23 mouse cellular contexts compared by ENCODE assay signal in genomic region chr6:5078009-5078408, GRCm38 (mm10).
A peak's percentile ranks its signal among the peaks of the same experiment; 100 is the strongest.
DNase-seq lines count a peak whose midpoint lies in the region; ATAC-seq and TF ChIP-seq lines count a peak whose summit lies in the region.
"Had no signal": no experiment of that assay in that cellular context is flagged by ENCODE, and none has a peak within 500 bp of the region (broad histone marks: within the 10 kb centered on the region; RNA-seq: fewer than 3 reads in every experiment).

No protein-coding gene starts in this region.

- H3K4me1 ChIP-seq in midbrain, embryonic 11.5 days (ENCODE audit: control insufficient read depth, insufficient read depth, low read length): peaks cover 16% of the 10 kb centered on the region
- peaks cover 16% of the 10 kb centered on the region for H3K4me1 ChIP-seq in midbrain, embryonic 13.5 days (replicated peaks)
- peaks cover 5% of the 10 kb centered on the region for H3K4me1 ChIP-seq in liver, postnatal 0 days (ENCODE audit: insufficient read depth)
- H3K4me1 ChIP-seq: forebrain, embryonic 15.5 days had no signal

- no peak overlapping the region for H3K4me3 ChIP-seq in midbrain, embryonic 11.5 days (ENCODE audit: low read depth, low read length)
- no peak overlapping the region for H3K4me3 ChIP-seq in midbrain, embryonic 13.5 days (replicated peaks)
- no peak overlapping the region for H3K4me3 ChIP-seq in liver, postnatal 0 days (ENCODE audit: low read depth, low read length)
- H3K4me3 ChIP-seq: erythroblast, embryonic 14.5 days; forebrain, embryonic 12.5 days; forebrain, embryonic 15.5 days; hindbrain, embryonic 10.5 days; hindbrain, embryonic 13.5 days had no signal

- H3K9me3 ChIP-seq in midbrain, embryonic 11.5 days (ENCODE audit: control insufficient read depth, low read length): no peaks in the 10 kb centered on the region
- no peaks in the 10 kb centered on the region for H3K9me3 ChIP-seq in midbrain, embryonic 13.5 days
- H3K9me3 ChIP-seq in liver, postnatal 0 days (ENCODE audit: low read length): no peaks in the 10 kb centered on the region
- H3K9me3 ChIP-seq: forebrain, embryonic 15.5 days; hindbrain, embryonic 13.5 days had no signal

- no peak for ATAC-seq in midbrain, embryonic 11.5 days (ENCODE audit: low FRiP score)
- no peak for ATAC-seq in midbrain, embryonic 13.5 days
- no peak for ATAC-seq in liver, postnatal 0 days
- ATAC-seq: forebrain, embryonic 15.5 days; hindbrain, embryonic 16.5 days; intestine, postnatal 0 days had no signal

- peak; percentile 80 for DNase-seq in heart, adult 11 months
- no peak for DNase-seq in heart, postnatal 25 days (ENCODE audit: low spot score)
- DNase-seq in midbrain, embryonic 11.5 days (ENCODE audit: low spot score, missing footprints): peak; percentile 44
- peak; percentile 4 for DNase-seq in NIH3T3 (ENCODE audit: low read depth)
- no peak for DNase-seq in kidney, postnatal 10 days
- DNase-seq in liver, postnatal 0 days: no peak
- DNase-seq: adrenal gland, adult 2 months; adrenal gland, postnatal 14 days; cerebellum, adult 11 months; cerebellum, adult 8-10 months; cerebellum, postnatal 10 days; gastrocnemius, postnatal 10 days; gastrocnemius, postnatal 36 days; heart, postnatal 36 days had no signal

- no peak overlapping the region for H3K9ac ChIP-seq in midbrain, embryonic 11.5 days (ENCODE audit: low read length)
- no peak overlapping the region for H3K9ac ChIP-seq in midbrain, embryonic 13.5 days (replicated peaks)
- H3K9ac ChIP-seq in liver, postnatal 0 days (replicated peaks): no peak overlapping the region
- H3K9ac ChIP-seq: forebrain, embryonic 12.5 days; forebrain, embryonic 15.5 days; hindbrain, embryonic 13.5 days had no signal

- no peaks in the 10 kb centered on the region for H3K27me3 ChIP-seq in midbrain, embryonic 11.5 days (ENCODE audit: control insufficient read depth, insufficient read depth, low read length)
- H3K27me3 ChIP-seq in midbrain, embryonic 13.5 days: no peaks in the 10 kb centered on the region
- H3K27me3 ChIP-seq in liver, postnatal 0 days (ENCODE audit: insufficient read depth, low read length): no peaks in the 10 kb centered on the region
- H3K27me3 ChIP-seq: forebrain, embryonic 12.5 days; forebrain, embryonic 15.5 days; hindbrain, embryonic 13.5 days had no signal

- 83% methylated on average over 2 of the region's 2 CpGs for whole genome bisulfite sequencing in midbrain, embryonic 11.5 days
- 88% methylated on average over 2 of the region's 2 CpGs for WGBS in midbrain, embryonic 13.5 days
- WGBS in liver, postnatal 0 days (ENCODE audit: insufficient replicate concordance): 81% methylated on average over 2 of the region's 2 CpGs

- TF ChIP-seq EP300 in liver, postnatal 0 days (IDR thresholded peaks at IDR 0.05; ENCODE audit: low read depth): no peak

- no peaks in the 10 kb centered on the region for H3K36me3 ChIP-seq in midbrain, embryonic 11.5 days (ENCODE audit: control insufficient read depth, insufficient read depth, low read length)
- peaks cover 7% of the 10 kb centered on the region for H3K36me3 ChIP-seq in midbrain, embryonic 13.5 days
- H3K36me3 ChIP-seq in liver, postnatal 0 days (replicated peaks; ENCODE audit: insufficient read depth, low read length): no peaks in the 10 kb centered on the region
- H3K36me3 ChIP-seq: forebrain, embryonic 15.5 days had no signal

- intact Hi-C loops in heart, postnatal 25 days (cut with DNase I): no loop called here

- no peak overlapping the region for H3K27ac ChIP-seq in midbrain, embryonic 11.5 days (ENCODE audit: low read depth, low read length)
- no peak overlapping the region for H3K27ac ChIP-seq in midbrain, embryonic 13.5 days
- H3K27ac ChIP-seq in liver, postnatal 0 days (ENCODE audit: low read depth): no peak overlapping the region
- H3K27ac ChIP-seq: forebrain, embryonic 12.5 days; forebrain, embryonic 15.5 days; hindbrain, embryonic 10.5 days; hindbrain, embryonic 13.5 days had no signal

- no peak overlapping the region for H3K4me2 ChIP-seq in midbrain, embryonic 11.5 days
- H3K4me2 ChIP-seq in midbrain, embryonic 13.5 days (replicated peaks): no peak overlapping the region
- no peak overlapping the region for H3K4me2 ChIP-seq in liver, postnatal 0 days (ENCODE audit: low read depth, low read length)
- H3K4me2 ChIP-seq: forebrain, embryonic 12.5 days; forebrain, embryonic 15.5 days; heart, embryonic 11.5 days; hindbrain, embryonic 13.5 days had no signal

- TF ChIP-seq CTCF in liver, postnatal 0 days (IDR thresholded peaks at IDR 0.05; ENCODE audit: low read depth): no peak

Comparison
In these comparisons a context has a peak if more than half of its experiments do, and no peak if none do; other contexts are left out.
1. DNase-seq: peak in heart, adult 11 months (single experiment), midbrain, embryonic 11.5 days (single experiment) and NIH3T3 (single experiment); none in heart, postnatal 25 days (single experiment), kidney, postnatal 10 days (single experiment) and liver, postnatal 0 days (single experiment).